ENCODE assay signal across 8 mouse cellular contexts in genomic region chr9:77751091-77751521, GRCm38 (mm10). TPM values are rescaled to one million over a fixed set of nuclear protein-coding genes. Genes with fewer than 3 reads are reported as not detected.
DNase-seq lines count a peak whose midpoint lies in the region; ATAC-seq and TF ChIP-seq lines count a peak whose summit lies in the region.

No protein-coding gene starts in this region.

- no peaks in the 10 kb centered on the region for H3K27me3 ChIP-seq in embryonic facial prominence, embryonic 15.5 days
- no peaks in the 10 kb centered on the region for H3K27me3 ChIP-seq in intestine, embryonic 15.5 days (replicated peaks)
- H3K27me3 ChIP-seq in midbrain, postnatal 0 days (ENCODE audit: insufficient read depth, low read length) = no peaks in the 10 kb centered on the region

- whole genome bisulfite sequencing in embryonic facial prominence, embryonic 15.5 days = 0% methylated on average over 12 of the region's 12 CpGs
- under 1% methylated on average over 12 of the region's 12 CpGs for WGBS in intestine, embryonic 15.5 days
- 0% methylated on average over 12 of the region's 12 CpGs for WGBS in midbrain, postnatal 0 days

- no peaks in the 10 kb centered on the region for H3K36me3 ChIP-seq in embryonic facial prominence, embryonic 15.5 days
- H3K36me3 ChIP-seq in intestine, embryonic 15.5 days = no peaks in the 10 kb centered on the region
- H3K36me3 ChIP-seq in midbrain, postnatal 0 days (ENCODE audit: insufficient read depth, low read length) = no peaks in the 10 kb centered on the region

- peak overlapping the region; percentile 57 for H3K4me2 ChIP-seq in embryonic facial prominence, embryonic 15.5 days (replicated peaks)
- H3K4me2 ChIP-seq in intestine, embryonic 15.5 days (replicated peaks) = peak overlapping the region; percentile 88
- peak overlapping the region; percentile 59 for H3K4me2 ChIP-seq in midbrain, postnatal 0 days (ENCODE audit: low read depth, low read length, poor library complexity, severe bottlenecking)

- H3K9me3 ChIP-seq in embryonic facial prominence, embryonic 15.5 days (replicated peaks) = no peaks in the 10 kb centered on the region
- no peaks in the 10 kb centered on the region for H3K9me3 ChIP-seq in intestine, embryonic 15.5 days
- no peaks in the 10 kb centered on the region for H3K9me3 ChIP-seq in midbrain, postnatal 0 days (ENCODE audit: low read length)

- 0 out of 2 replicates have a peak, but pooled peaks have one; percentile 0 for TF ChIP-seq CTCF in gastrocnemius, adult 2 months (IDR thresholded peaks at IDR 0.05)
- no peak; the same call in 1 of the 2 replicates for TF ChIP-seq CTCF in midbrain, postnatal 0 days (IDR thresholded peaks at IDR 0.05)

- ATAC-seq in embryonic facial prominence, embryonic 15.5 days (ENCODE audit: insufficient number of reproducible peaks, low FRiP score, low TSS enrichment, low read depth) = no peak
- peak; percentile 13 for ATAC-seq in intestine, embryonic 15.5 days
- ATAC-seq in midbrain, postnatal 0 days (ENCODE audit: low FRiP score) = no peak

- H3K4me1 ChIP-seq in embryonic facial prominence, embryonic 15.5 days = peaks cover 24% of the 10 kb centered on the region
- H3K4me1 ChIP-seq in intestine, embryonic 15.5 days (replicated peaks) = peaks cover 6% of the 10 kb centered on the region
- H3K4me1 ChIP-seq in midbrain, postnatal 0 days (ENCODE audit: insufficient read depth, low read length) = peaks cover 5% of the 10 kb centered on the region; the same call in 1 of the 2 replicates

- peak overlapping the region; percentile 79 for H3K4me3 ChIP-seq in gastrocnemius, adult 2 months
- peak overlapping the region; percentile 70 for H3K4me3 ChIP-seq in embryonic facial prominence, embryonic 15.5 days (replicated peaks)
- peak overlapping the region; percentile 64 for H3K4me3 ChIP-seq in intestine, embryonic 15.5 days (replicated peaks)
- peak overlapping the region; percentile 57 for H3K4me3 ChIP-seq in midbrain, postnatal 0 days (ENCODE audit: low read depth, low read length)

- H3K9ac ChIP-seq in embryonic facial prominence, embryonic 15.5 days = peak overlapping the region; percentile 48
- H3K9ac ChIP-seq in intestine, embryonic 15.5 days = peak overlapping the region; percentile 68
- peak overlapping the region; percentile 62 for H3K9ac ChIP-seq in midbrain, postnatal 0 days (replicated peaks; ENCODE audit: low read length, poor library complexity, severe bottlenecking)

- intact Hi-C loops in gastrocnemius, adult 2 months (cut with DNase I) = loop anchor here (5.0 kb wide), 1 partner anchor 139 kb away; no protein-coding TSS in a partner anchor

- H3K27ac ChIP-seq in gastrocnemius, adult 2 months = peak overlapping the region; percentile 95
- H3K27ac ChIP-seq in embryonic facial prominence, embryonic 15.5 days (replicated peaks) = peak overlapping the region; percentile 90
- H3K27ac ChIP-seq in intestine, embryonic 15.5 days = peak overlapping the region; percentile 85
- H3K27ac ChIP-seq in midbrain, postnatal 0 days (ENCODE audit: low read depth, low read length) = peak overlapping the region; percentile 83

- no peak for DNase-seq in gastrocnemius, adult 2 months
- DNase-seq in gastrocnemius, adult 18-20 months (ENCODE audit: low spot score) = no peak
- DNase-seq in 416B (ENCODE audit: low read depth) = peak; percentile 72
- no peak for DNase-seq in midbrain, postnatal 0 days (ENCODE audit: low spot score)
- DNase-seq in left cerebral cortex, adult 18-20 months (ENCODE audit: low spot score in 2 of 2) = no peak
- no peak for DNase-seq in urinary bladder, postnatal 10 days (ENCODE audit: low spot score)

RNA-seq across cellular contexts. Expression of gene Gclc, which starts 3.2 kb away (rescaled TPM):
- total RNA-seq in gastrocnemius, adult 2 months (2021) = 10 to 100 TPM in 1 of 2 experiments, 1 to 10 TPM in 1; 8.9 to 11.2 TPM
- 10 to 100 TPM in 1 of 2 experiments, 1 to 10 TPM in 1; 9.1 to 10.6 TPM for total RNA-seq in gastrocnemius, adult 18-20 months (2021)
- 16.3 and 17.1 TPM in 2 replicates for polyA plus RNA-seq in embryonic facial prominence, embryonic 15.5 days (2015; fragmentation: Nextera tagmentation; extraction: Ambion mirVana)
- 13.0 and 13.5 TPM in 2 replicates for polyA plus RNA-seq in intestine, embryonic 15.5 days (2015; fragmentation: Nextera tagmentation; extraction: Ambion mirVana)
- 23.7 and 29.7 TPM in 2 replicates for total RNA-seq in midbrain, postnatal 0 days (2014; rRNA removed)
- polyA plus RNA-seq in midbrain, postnatal 0 days (2015; fragmentation: Nextera tagmentation; extraction: Ambion mirVana) = 13.3 and 15.7 TPM in 2 replicates
- 10 to 100 TPM; 44.0 to 49.5 TPM for total RNA-seq in left cerebral cortex, adult 18-20 months (2021)
